Mouse (Mus musculus): ENCODE measurements at regions not wholly inside any gene's neighbourhood (a gene's known extent, or its start where the extent isn't known, plus 50 kb on each side); places are given as distances from the start of the nearest gene placed in this dataset.

- H3K27ac ChIP-seq (ENCODE audit: insufficient read depth, low read length), result no peak overlapping the region
- no peaks in the 10 kb centered on the region for H3K27me3 ChIP-seq (ENCODE audit: control insufficient read depth, insufficient read depth, low read length, poor library complexity, severe bottlenecking)
- H3K9me3 ChIP-seq (replicated peaks; ENCODE audit: control insufficient read depth, insufficient read depth, low read length, poor library complexity, severe bottlenecking), result no peaks in the 10 kb centered on the region
- no peak for TF ChIP-seq POLR2A (IDR thresholded peaks at IDR 0.05; ENCODE audit: insufficient read depth, low read length)
- TF ChIP-seq CTCF (IDR thresholded peaks at IDR 0.05; ENCODE audit: low read depth, low read length), result no peak
- no peak for TF ChIP-seq EP300 (IDR thresholded peaks at IDR 0.05; ENCODE audit: insufficient read depth, low read depth, low read length)
- H3K36me3 ChIP-seq (ENCODE audit: control insufficient read depth, insufficient read depth, low read length, poor library complexity, severe bottlenecking), result no peaks in the 10 kb centered on the region
- H3K4me1 ChIP-seq (ENCODE audit: control insufficient read depth, insufficient read depth, low read length), result no peaks in the 10 kb centered on the region
- H3K4me3 ChIP-seq (ENCODE audit: low read depth, low read length), result no peak overlapping the region
- H3K9ac ChIP-seq (ENCODE audit: low read depth, poor library complexity, severe bottlenecking), result no peak overlapping the region
Observed at GRCm38 (mm10) chr13:112130774-112131173, 157.5 kb upstream of the Ankrd55 start.

- H3K27ac ChIP-seq (ENCODE audit: insufficient read depth, low read length), result no peak overlapping the region
- H3K27me3 ChIP-seq (ENCODE audit: control insufficient read depth, insufficient read depth, low read length, poor library complexity, severe bottlenecking), result no peaks in the 10 kb centered on the region
- H3K36me3 ChIP-seq (ENCODE audit: control insufficient read depth, insufficient read depth, low read length, poor library complexity, severe bottlenecking), result no peaks in the 10 kb centered on the region
- H3K4me1 ChIP-seq (ENCODE audit: control insufficient read depth, insufficient read depth, low read length), result no peaks in the 10 kb centered on the region
- no peak overlapping the region for H3K9ac ChIP-seq (ENCODE audit: low read depth, poor library complexity, severe bottlenecking)
- TF ChIP-seq POLR2A (IDR thresholded peaks at IDR 0.05; ENCODE audit: insufficient read depth, low read length) (no peak), CTCF (IDR thresholded peaks at IDR 0.05; ENCODE audit: low read depth, low read length) (no peak), EP300 (IDR thresholded peaks at IDR 0.05; ENCODE audit: insufficient read depth, low read depth, low read length) (no peak)
- no peak overlapping the region for H3K4me3 ChIP-seq (ENCODE audit: low read depth, low read length)
- no peaks in the 10 kb centered on the region for H3K9me3 ChIP-seq (replicated peaks; ENCODE audit: control insufficient read depth, insufficient read depth, low read length, poor library complexity, severe bottlenecking)
Observed at GRCm38 (mm10) chr13:112131191-112131590, 157.1 kb upstream of the Ankrd55 start.

GRCm38 (mm10) chr13:112133736-112134135 lies 154.5 kb upstream of the Ankrd55 start:
- no peaks in the 10 kb centered on the region for H3K27me3 ChIP-seq (ENCODE audit: control insufficient read depth, insufficient read depth, low read length, poor library complexity, severe bottlenecking)
- no peaks in the 10 kb centered on the region for H3K9me3 ChIP-seq (replicated peaks; ENCODE audit: control insufficient read depth, insufficient read depth, low read length, poor library complexity, severe bottlenecking)
- no peak overlapping the region for H3K9ac ChIP-seq (ENCODE audit: low read depth, poor library complexity, severe bottlenecking)
- H3K27ac ChIP-seq (ENCODE audit: insufficient read depth, low read length), result no peak overlapping the region
- H3K4me1 ChIP-seq (ENCODE audit: control insufficient read depth, insufficient read depth, low read length), result no peaks in the 10 kb centered on the region
- H3K36me3 ChIP-seq (ENCODE audit: control insufficient read depth, insufficient read depth, low read length, poor library complexity, severe bottlenecking), result no peaks in the 10 kb centered on the region
- TF ChIP-seq POLR2A (IDR thresholded peaks at IDR 0.05; ENCODE audit: insufficient read depth, low read length), result no peak
- no peak for TF ChIP-seq CTCF (IDR thresholded peaks at IDR 0.05; ENCODE audit: low read depth, low read length)
- no peak for TF ChIP-seq EP300 (IDR thresholded peaks at IDR 0.05; ENCODE audit: insufficient read depth, low read depth, low read length)
- no peak overlapping the region for H3K4me3 ChIP-seq (ENCODE audit: low read depth, low read length)

- no peaks in the 10 kb centered on the region for H3K27me3 ChIP-seq (ENCODE audit: control insufficient read depth, insufficient read depth, low read length, poor library complexity, severe bottlenecking)
- H3K27ac ChIP-seq (ENCODE audit: insufficient read depth, low read length), result no peak overlapping the region
- TF ChIP-seq POLR2A (IDR thresholded peaks at IDR 0.05; ENCODE audit: insufficient read depth, low read length) (no peak), CTCF (IDR thresholded peaks at IDR 0.05; ENCODE audit: low read depth, low read length) (no peak), EP300 (IDR thresholded peaks at IDR 0.05; ENCODE audit: insufficient read depth, low read depth, low read length) (no peak)
- no peaks in the 10 kb centered on the region for H3K36me3 ChIP-seq (ENCODE audit: control insufficient read depth, insufficient read depth, low read length, poor library complexity, severe bottlenecking)
- 0 out of 2 replicates have a peak, but pooled peaks cover 4% of the 10 kb centered on the region for H3K9me3 ChIP-seq (replicated peaks; ENCODE audit: control insufficient read depth, insufficient read depth, low read length, poor library complexity, severe bottlenecking)
- H3K9ac ChIP-seq (ENCODE audit: low read depth, poor library complexity, severe bottlenecking), result no peak overlapping the region
- H3K4me1 ChIP-seq (ENCODE audit: control insufficient read depth, insufficient read depth, low read length), result no peaks in the 10 kb centered on the region
- no peak overlapping the region for H3K4me3 ChIP-seq (ENCODE audit: low read depth, low read length)
Observed at GRCm38 (mm10) chr13:112134701-112135100, 153.6 kb upstream of the Ankrd55 start.

GRCm38 (mm10) chr13:112135777-112136176 lies 152.5 kb upstream of the Ankrd55 start:
- Histone ChIP-seq H3K4me3 (ENCODE audit: low read depth, low read length) (no peak overlapping the region), H3K36me3 (ENCODE audit: control insufficient read depth, insufficient read depth, low read length, poor library complexity, severe bottlenecking) (no peaks in the 10 kb centered on the region), H3K27me3 (ENCODE audit: control insufficient read depth, insufficient read depth, low read length, poor library complexity, severe bottlenecking) (no peaks in the 10 kb centered on the region), H3K9me3 (replicated peaks; ENCODE audit: control insufficient read depth, insufficient read depth, low read length, poor library complexity, severe bottlenecking) (0 out of 2 replicates have a peak, but pooled peaks cover 4% of the 10 kb centered on the region), H3K9ac (ENCODE audit: low read depth, poor library complexity, severe bottlenecking) (no peak overlapping the region), H3K27ac (ENCODE audit: insufficient read depth, low read length) (no peak overlapping the region), H3K4me1 (ENCODE audit: control insufficient read depth, insufficient read depth, low read length) (no peaks in the 10 kb centered on the region)
- TF ChIP-seq POLR2A (IDR thresholded peaks at IDR 0.05; ENCODE audit: insufficient read depth, low read length) (no peak), CTCF (IDR thresholded peaks at IDR 0.05; ENCODE audit: low read depth, low read length) (no peak), EP300 (IDR thresholded peaks at IDR 0.05; ENCODE audit: insufficient read depth, low read depth, low read length) (no peak)

- TF ChIP-seq CTCF (IDR thresholded peaks at IDR 0.05; ENCODE audit: low read depth, low read length) (no peak), POLR2A (IDR thresholded peaks at IDR 0.05; ENCODE audit: insufficient read depth, low read length) (no peak), EP300 (IDR thresholded peaks at IDR 0.05; ENCODE audit: insufficient read depth, low read depth, low read length) (no peak)
- Histone ChIP-seq H3K27ac (ENCODE audit: insufficient read depth, low read length) (no peak overlapping the region), H3K36me3 (ENCODE audit: control insufficient read depth, insufficient read depth, low read length, poor library complexity, severe bottlenecking) (no peaks in the 10 kb centered on the region), H3K9ac (ENCODE audit: low read depth, poor library complexity, severe bottlenecking) (no peak overlapping the region), H3K9me3 (replicated peaks; ENCODE audit: control insufficient read depth, insufficient read depth, low read length, poor library complexity, severe bottlenecking) (0 out of 2 replicates have a peak, but pooled peaks cover 4% of the 10 kb centered on the region), H3K4me1 (ENCODE audit: control insufficient read depth, insufficient read depth, low read length) (no peaks in the 10 kb centered on the region), H3K27me3 (ENCODE audit: control insufficient read depth, insufficient read depth, low read length, poor library complexity, severe bottlenecking) (no peaks in the 10 kb centered on the region), H3K4me3 (ENCODE audit: low read depth, low read length) (no peak overlapping the region)
Observed at GRCm38 (mm10) chr13:112136850-112137249, 151.4 kb upstream of the Ankrd55 start.

Data from ES-Bruce4 (cell line).